Mouse (Mus musculus): ENCODE data around the gene Alg2. TPM values are rescaled to one million over a fixed set of nuclear protein-coding genes. Genes with fewer than 3 reads are reported as not detected.

Gene Alg2
- total RNA-seq (2014; rRNA removed) (212 and 217 TPM in 2 replicates), polyA plus RNA-seq (2015; fragmentation: Nextera tagmentation; extraction: Ambion mirVana) (265 and 288 TPM in 2 replicates)

- Histone ChIP-seq H3K36me3 (ENCODE audit: insufficient read depth, low read length) (peaks cover 34% of the 10 kb centered on the region), H3K4me1 (ENCODE audit: insufficient read depth, low read length) (peaks cover 6% of the 10 kb centered on the region; the same call in 1 of the 2 replicates), H3K4me2 (ENCODE audit: low read depth, low read length) (peak within 1 kb of the TSS; percentile 81), H3K4me3 (ENCODE audit: low read length) (peak within 1 kb of the TSS; percentile 81), H3K9me3 (ENCODE audit: low read length) (no peaks in the 10 kb centered on the region; the same call in 1 of the 2 replicates), H3K27ac (peak within 1 kb of the TSS; percentile 99), H3K9ac (replicated peaks; ENCODE audit: low read length) (peak within 1 kb of the TSS; percentile 92), H3K27me3 (ENCODE audit: insufficient read depth, low read length) (no peaks in the 10 kb centered on the region)
- under 1% methylated on average over 57 of the region's 58 CpGs for WGBS
- peak; percentile 98 for ATAC-seq
- TF ChIP-seq CTCF (IDR thresholded peaks at IDR 0.05; ENCODE audit: low read depth): no peak
- peak; percentile 100 for DNase-seq (ENCODE audit: low spot score)
These were observed at the start of gene Alg2, which contains the start of gene Sec61b for GRCm38 (mm10) chr4:47473968-47474729. Alg2 (minus strand) TSS chr4:47474333. Sec61b (plus strand) TSS chr4:47474658.

- Histone ChIP-seq H3K4me3 (ENCODE audit: low read length) (no peak overlapping the region), H3K27ac (no peak overlapping the region), H3K4me1 (ENCODE audit: insufficient read depth, low read length) (no peaks in the 10 kb centered on the region), H3K4me2 (ENCODE audit: low read depth, low read length) (no peak overlapping the region), H3K36me3 (ENCODE audit: insufficient read depth, low read length) (no peaks in the 10 kb centered on the region), H3K9me3 (ENCODE audit: low read length) (no peaks in the 10 kb centered on the region), H3K27me3 (ENCODE audit: insufficient read depth, low read length) (no peaks in the 10 kb centered on the region), H3K9ac (replicated peaks; ENCODE audit: low read length) (no peak overlapping the region)
- peak; percentile 78 for ATAC-seq
- WGBS: 68% methylated on average over 6 of the region's 6 CpGs
- DNase-seq (ENCODE audit: low spot score): peak; percentile 89
- TF ChIP-seq CTCF (IDR thresholded peaks at IDR 0.05; ENCODE audit: low read depth): peak; percentile 81
These were observed 47.9 kb upstream of the Alg2 start for GRCm38 (mm10) chr4:47521884-47522605.

GRCm38 (mm10) chr4:47520076-47520475 is 45.9 kb upstream of the Alg2 start:
- Histone ChIP-seq H3K9me3 (ENCODE audit: low read length) (no peaks in the 10 kb centered on the region), H3K9ac (replicated peaks; ENCODE audit: low read length) (no peak overlapping the region), H3K4me2 (ENCODE audit: low read depth, low read length) (no peak overlapping the region), H3K4me1 (ENCODE audit: insufficient read depth, low read length) (no peaks in the 10 kb centered on the region), H3K27me3 (ENCODE audit: insufficient read depth, low read length) (no peaks in the 10 kb centered on the region), H3K36me3 (ENCODE audit: insufficient read depth, low read length) (no peaks in the 10 kb centered on the region), H3K4me3 (ENCODE audit: low read length) (no peak overlapping the region), H3K27ac (no peak overlapping the region)
- DNase-seq (ENCODE audit: low spot score) (no peak), ATAC-seq (no peak)
- 64% methylated on average over 4 of the region's 4 CpGs for WGBS
- TF ChIP-seq CTCF (IDR thresholded peaks at IDR 0.05; ENCODE audit: low read depth): no peak

GRCm38 (mm10) chr4:47518551-47519181 is 44.5 kb upstream of the Alg2 start:
- no peak for TF ChIP-seq CTCF (IDR thresholded peaks at IDR 0.05; ENCODE audit: low read depth)
- ATAC-seq (peak; percentile 75), DNase-seq (ENCODE audit: low spot score) (peak; percentile 57)
- no peaks in the 10 kb centered on the region for H3K36me3 ChIP-seq (ENCODE audit: insufficient read depth, low read length)
- H3K9me3 ChIP-seq (ENCODE audit: low read length): no peaks in the 10 kb centered on the region
- H3K27me3 ChIP-seq (ENCODE audit: insufficient read depth, low read length): no peaks in the 10 kb centered on the region
- H3K4me3 ChIP-seq (ENCODE audit: low read length): no peak overlapping the region
- no peak overlapping the region for H3K9ac ChIP-seq (replicated peaks; ENCODE audit: low read length)
- no peaks in the 10 kb centered on the region for H3K4me1 ChIP-seq (ENCODE audit: insufficient read depth, low read length)
- WGBS: 30% methylated on average over 12 of the region's 12 CpGs
- no peak overlapping the region for H3K4me2 ChIP-seq (ENCODE audit: low read depth, low read length)
- H3K27ac ChIP-seq: peak overlapping the region; percentile 45

- no peaks in the 10 kb centered on the region for H3K27me3 ChIP-seq (ENCODE audit: insufficient read depth, low read length)
These were observed 30.8 kb upstream of the Alg2 start for GRCm38 (mm10) chr4:47504841-47505517.

GRCm38 (mm10) chr4:47503045-47503444 is 28.9 kb upstream of the Alg2 start:
- Histone ChIP-seq H3K4me1 (ENCODE audit: insufficient read depth, low read length) (no peaks in the 10 kb centered on the region), H3K36me3 (ENCODE audit: insufficient read depth, low read length) (no peaks in the 10 kb centered on the region), H3K27ac (no peak overlapping the region), H3K4me3 (ENCODE audit: low read length) (no peak overlapping the region), H3K9me3 (ENCODE audit: low read length) (no peaks in the 10 kb centered on the region), H3K9ac (replicated peaks; ENCODE audit: low read length) (no peak overlapping the region), H3K27me3 (ENCODE audit: insufficient read depth, low read length) (no peaks in the 10 kb centered on the region), H3K4me2 (ENCODE audit: low read depth, low read length) (0 out of 2 replicates have a peak overlapping the region, but pooled peaks have one; percentile 10)
- DNase-seq (ENCODE audit: low spot score): peak; percentile 28
- WGBS: 74% methylated on average over 6 of the region's 6 CpGs
- TF ChIP-seq CTCF (IDR thresholded peaks at IDR 0.05; ENCODE audit: low read depth): no peak
- ATAC-seq: no peak

More at GRCm38 (mm10) chr4:47504841-47505517, 30.8 kb upstream of the Alg2 start:
- no peak for ATAC-seq
- Histone ChIP-seq H3K9me3 (ENCODE audit: low read length) (no peaks in the 10 kb centered on the region), H3K9ac (replicated peaks; ENCODE audit: low read length) (no peak overlapping the region), H3K4me3 (ENCODE audit: low read length) (no peak overlapping the region), H3K27ac (no peak overlapping the region), H3K4me1 (ENCODE audit: insufficient read depth, low read length) (no peaks in the 10 kb centered on the region), H3K4me2 (ENCODE audit: low read depth, low read length) (no peak overlapping the region), H3K36me3 (ENCODE audit: insufficient read depth, low read length) (no peaks in the 10 kb centered on the region)
- no peak for TF ChIP-seq CTCF (IDR thresholded peaks at IDR 0.05; ENCODE audit: low read depth)
- DNase-seq (ENCODE audit: low spot score): no peak
- WGBS: 88% methylated on average over 10 of the region's 10 CpGs
